Mouse (Mus musculus): ENCODE data around the gene Ramp1. TPM values are rescaled to one million over a fixed set of nuclear protein-coding genes. Genes with fewer than 3 reads are reported as not detected.

Gene Ramp1
- polyA plus RNA-seq (2012; rRNA removed), result 14.9 and 17.6 TPM in 2 replicates

DNA sequence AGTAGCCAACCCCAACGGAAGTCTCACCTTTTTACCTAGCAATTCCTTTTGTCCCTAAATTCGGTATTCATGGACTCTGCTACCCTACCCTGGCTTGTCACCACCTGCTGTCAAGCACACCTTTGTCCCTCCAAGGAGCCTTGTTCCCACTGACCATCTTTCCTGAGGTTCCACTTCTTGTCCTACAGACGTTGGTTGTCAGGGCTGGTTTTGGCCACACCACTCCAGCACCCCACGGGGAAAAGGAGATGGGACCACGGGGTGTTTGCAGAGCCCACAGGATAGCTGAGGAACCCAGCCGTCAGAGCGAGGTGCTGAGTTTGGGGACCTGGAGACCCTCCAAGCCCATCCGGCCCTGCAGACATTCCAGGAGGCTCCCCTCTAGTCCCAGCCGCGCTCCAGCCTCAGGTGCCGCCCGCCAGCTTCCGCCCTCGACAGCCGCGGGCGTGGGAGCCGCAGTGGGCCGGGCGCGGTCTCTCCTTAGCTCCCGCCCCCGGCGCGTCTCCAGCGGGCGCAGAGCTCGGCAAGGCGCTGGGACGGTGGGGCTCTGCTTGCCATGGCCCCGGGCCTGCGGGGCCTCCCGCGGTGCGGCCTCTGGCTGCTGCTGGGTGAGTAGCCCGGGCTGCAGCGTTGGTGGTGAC is at the start of gene Ramp1:
Gene Ramp1, plus strand, starts transcription at position 290 of the 641 bp plus-strand sequence.
- no peak for DNase-seq (ENCODE audit: low read depth, low spot score)
- 2% methylated on average over 37 of the region's 37 CpGs for WGBS

DNA sequence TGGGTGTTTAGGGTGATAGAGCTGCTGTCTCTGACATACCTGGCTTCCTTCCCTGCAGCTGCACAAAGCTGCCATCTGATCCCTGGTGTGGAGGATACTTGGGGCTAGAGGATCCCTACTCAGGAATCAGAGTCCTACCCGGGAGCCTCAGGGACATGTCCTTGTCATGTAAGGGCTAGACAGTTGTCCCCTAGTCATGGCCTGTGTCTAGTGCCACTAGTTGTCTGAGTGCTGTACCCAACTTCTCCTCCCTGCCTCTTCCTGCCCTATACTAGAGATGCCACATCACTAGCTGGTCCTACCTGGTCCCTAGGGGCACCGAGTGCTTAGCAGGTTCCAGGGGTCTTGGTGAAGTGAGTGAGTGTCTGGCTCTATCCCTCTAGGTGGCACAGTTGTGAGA is 42.6 kb upstream of the Ramp1 start:
- 80% methylated on average over 2 of the region's 2 CpGs for WGBS
- no peak for DNase-seq (ENCODE audit: low read depth, low spot score)

DNA sequence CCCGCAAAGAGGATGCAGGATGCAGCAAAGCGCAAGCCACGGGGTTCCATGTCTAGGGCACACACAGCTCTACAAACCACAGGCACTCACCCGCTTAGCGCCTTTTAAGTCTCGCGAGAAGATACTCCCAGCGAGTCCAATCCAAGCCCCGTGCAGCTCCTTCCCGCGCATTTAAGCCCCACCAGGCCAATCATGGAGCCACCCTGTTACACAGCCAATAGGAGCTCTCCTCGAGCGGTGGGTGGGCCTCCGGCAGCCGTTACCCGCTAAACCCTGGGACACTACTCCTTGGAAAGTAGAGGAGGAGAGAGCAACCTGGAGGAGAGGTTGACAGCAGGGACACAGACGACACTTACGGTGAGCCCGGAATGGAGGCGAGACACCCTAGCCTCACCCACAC is 34.8 kb upstream of the Ramp1 start, which contains the start of gene Rbm44:
Gene Rbm44, plus strand, starts transcription at position 277 of the 400 bp plus-strand sequence.
- DNase-seq (ENCODE audit: low read depth, low spot score), result no peak
- WGBS, result 67% methylated on average over 20 of the region's 20 CpGs

DNA sequence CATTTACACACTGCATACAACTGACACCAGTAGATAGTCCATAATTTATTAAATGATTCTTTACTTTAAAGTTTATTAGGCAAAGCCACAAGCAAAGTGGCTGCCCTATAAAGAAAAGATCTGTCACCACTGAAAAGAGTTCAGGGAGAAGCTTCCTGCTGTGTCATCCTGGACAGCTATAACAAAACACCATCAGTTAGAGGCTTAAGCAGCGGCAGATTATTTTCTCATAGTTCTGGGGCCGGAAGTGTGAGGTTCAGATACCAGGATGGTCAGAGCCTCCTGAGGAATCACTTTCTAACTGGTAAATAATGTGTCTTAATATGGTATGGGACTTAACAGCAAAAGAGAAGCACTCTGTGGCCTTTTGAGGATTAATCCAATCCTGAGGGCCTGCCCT is 28.1 kb upstream of the Ramp1 start:
- WGBS, result 67% methylated on average over 2 of the region's 2 CpGs
- no peak for DNase-seq (ENCODE audit: low read depth, low spot score)

DNA sequence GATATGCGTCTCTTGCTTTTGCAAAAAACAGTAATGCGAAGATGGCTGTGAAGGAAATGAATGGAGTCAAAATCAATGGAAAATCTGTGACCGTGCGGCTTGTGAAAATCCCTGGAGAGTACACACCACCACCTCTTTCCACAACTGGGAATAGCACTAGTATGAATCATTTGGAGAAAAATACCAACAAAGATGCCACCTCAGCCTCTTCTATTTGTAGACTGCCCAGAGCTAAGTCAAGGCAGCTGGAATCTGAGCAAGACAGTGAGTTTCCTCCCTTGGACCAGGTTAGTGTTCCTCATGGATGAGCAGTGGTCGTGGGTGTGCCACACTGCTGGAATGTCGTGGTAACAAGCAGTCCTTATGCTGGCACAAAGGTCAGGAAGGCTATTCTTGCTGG is 12.8 kb upstream of the Ramp1 start:
- DNase-seq (ENCODE audit: low read depth, low spot score), result no peak
- 68% methylated on average over 6 of the region's 6 CpGs for WGBS

DNA sequence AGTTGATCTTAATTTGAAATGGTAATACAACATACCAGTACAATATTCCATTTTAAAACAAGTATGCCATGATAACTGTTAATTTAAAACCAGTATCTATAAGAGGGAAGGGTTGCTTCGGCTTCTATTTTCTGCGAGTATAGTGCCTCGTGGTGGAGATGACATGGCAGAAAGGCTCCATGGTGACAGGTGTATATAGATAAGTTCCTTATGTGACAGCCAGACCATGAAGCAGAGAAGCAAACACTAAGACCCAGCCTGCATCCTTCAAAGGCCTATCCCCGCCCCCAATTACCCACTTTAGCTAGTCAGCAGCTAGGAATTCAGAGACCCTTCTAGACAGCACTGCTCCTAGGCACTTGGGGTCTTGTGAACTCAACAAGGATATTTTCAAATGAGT is 10.5 kb upstream of the Ramp1 start:
- WGBS, result 83% methylated on average over 4 of the region's 4 CpGs
- no peak for DNase-seq (ENCODE audit: low read depth, low spot score)

DNA sequence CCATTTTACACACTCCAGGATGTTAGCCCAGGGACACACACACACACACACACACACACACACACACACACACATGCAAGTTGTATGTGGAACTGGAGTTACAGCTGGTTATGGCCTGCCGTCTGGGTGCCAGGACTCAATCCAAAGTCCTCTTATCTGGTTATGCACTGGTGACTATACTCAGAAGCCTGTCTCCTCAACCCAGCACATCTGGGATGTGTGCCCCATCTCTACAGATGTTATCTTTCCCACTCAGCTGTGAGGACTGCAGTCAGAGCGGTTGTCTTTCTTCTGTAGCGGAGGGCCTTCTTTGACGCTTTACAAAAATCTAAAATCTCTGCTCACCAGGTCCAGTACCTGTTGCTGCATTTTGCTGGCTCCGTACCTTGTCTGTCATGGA is 4.8 kb upstream of the Ramp1 start:
- WGBS, result 89% methylated on average over 5 of the region's 5 CpGs
- DNase-seq (ENCODE audit: low read depth, low spot score), result no peak

DNA sequence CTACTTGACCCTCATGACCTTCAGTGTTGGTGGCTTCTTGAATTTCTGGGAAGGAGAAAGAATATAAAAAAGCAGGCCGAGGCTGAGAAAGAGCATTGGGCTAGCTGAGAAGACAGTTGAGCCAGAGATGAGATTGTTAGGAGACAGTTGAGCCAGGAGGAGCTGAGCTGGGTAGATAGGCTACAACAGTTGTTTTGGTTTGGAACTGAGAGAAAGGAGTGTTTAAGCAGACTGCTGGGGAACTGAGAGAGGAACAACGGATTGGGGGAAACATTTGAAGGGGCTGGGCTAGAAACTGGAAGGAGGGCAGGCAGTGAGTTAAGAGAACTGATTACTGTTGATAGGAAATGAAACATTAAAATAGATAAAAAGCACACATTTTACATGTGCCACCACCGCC is 3.6 kb upstream of the Ramp1 start:
- no peak for DNase-seq (ENCODE audit: low read depth, low spot score)
- WGBS, result 51% methylated on average over 3 of the region's 3 CpGs

DNA sequence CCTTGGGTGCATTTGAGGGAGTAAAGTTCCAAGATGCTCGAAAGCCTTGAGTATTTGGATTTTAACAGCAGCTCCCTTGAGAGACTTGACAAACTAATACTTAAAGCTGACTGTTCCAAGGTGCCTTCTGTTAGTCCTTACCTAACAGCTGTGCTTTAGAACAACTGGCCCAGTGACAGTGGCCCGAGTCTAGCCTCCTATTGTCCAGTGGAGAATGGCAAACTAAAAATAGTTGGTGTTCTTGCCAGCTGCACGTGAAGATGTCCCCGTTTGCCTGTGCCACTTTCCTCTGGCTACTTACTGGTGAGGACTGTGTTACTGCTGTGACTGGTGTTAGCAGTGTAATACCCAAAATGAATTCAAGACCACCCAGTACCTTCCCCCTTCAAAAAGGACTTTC is 2.8 kb upstream of the Ramp1 start:
- WGBS, result 72% methylated on average over 4 of the region's 4 CpGs
- no peak for DNase-seq (ENCODE audit: low read depth, low spot score)

DNA sequence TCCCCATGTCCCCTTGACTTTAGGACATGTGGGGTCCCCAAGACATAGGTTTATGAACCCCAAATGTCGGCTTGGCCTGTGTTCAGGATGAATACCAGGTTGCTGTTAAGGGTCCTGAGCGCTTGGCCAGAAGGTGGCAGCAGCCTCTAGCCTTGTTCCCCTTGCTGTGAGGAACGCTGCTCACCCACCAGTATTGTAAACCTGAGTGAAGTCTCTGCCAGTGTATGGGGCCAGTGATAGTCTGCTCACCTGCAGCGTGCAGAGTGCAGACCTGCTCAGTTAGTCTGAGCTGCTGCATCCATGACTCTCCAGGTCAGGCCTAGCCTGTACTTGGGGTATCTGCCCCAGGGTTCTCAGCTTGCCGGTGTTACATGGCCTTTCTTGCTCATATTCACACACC is 536 bp upstream of the Ramp1 start:
- no peak for DNase-seq (ENCODE audit: low read depth, low spot score)
- WGBS, result 23% methylated on average over 5 of the region's 5 CpGs

DNA sequence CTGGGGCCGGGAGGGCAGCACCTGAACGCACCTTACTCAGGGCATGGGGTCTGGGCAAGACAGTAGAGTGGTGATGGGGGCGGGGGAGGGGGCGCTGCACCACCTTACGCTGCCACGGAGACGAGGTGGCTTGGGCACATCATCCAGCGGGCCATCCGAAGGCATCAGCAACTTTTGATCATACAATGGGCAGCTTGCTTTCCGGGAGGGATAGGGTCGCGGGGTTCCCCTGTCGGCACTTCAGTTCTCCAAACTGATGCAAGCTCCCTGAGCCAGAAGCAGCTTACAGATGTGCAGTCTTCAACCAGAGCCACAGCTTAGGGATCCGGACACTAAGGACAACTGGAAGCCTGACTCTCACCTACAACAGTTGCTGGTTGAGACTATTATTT is 548 bp downstream of the Ramp1 start:
- 5% methylated on average over 14 of the region's 14 CpGs for WGBS
- DNase-seq (ENCODE audit: low read depth, low spot score), result no peak

DNA sequence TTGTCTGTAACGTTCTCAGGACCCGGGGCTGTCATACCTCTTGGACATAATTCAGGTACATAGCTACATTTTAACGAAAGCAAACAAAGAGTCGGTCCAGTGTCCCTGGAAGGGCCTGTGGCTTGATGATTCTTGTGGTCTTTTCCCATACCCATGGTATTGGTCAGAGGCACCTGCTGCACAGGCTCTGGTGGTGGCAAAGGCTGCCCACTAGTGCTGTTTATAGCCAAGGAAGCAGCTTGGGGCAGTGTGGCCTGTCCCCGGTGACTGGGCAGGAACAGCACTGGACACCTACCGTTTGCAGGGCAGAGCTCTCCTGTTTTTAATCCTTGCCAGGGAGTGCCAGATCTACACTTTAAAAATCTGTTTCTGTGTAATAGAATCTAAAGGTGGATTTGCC is 1.1 kb downstream of the Ramp1 start:
- DNase-seq (ENCODE audit: low read depth, low spot score), result no peak
- WGBS, result 17% methylated on average over 6 of the region's 6 CpGs

DNA sequence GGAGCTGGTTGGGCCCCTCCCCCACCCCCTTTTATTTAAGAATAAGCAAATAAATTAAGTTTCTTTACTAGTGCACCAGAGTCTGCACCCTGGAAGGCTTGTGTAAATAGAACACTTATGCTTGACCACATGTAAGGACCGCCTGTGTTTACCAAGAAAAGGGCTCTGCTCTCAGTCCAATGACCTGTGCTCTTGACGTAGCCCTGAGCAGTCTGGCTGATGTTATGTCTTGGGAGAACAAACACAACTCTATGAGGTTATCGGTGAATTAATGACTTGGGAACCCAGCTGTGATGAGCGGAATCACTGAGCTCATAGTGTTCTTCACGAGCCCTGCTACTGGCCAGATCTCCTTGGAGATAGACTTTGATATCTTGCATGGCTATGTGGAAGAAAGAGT is 1.6 kb downstream of the Ramp1 start:
- no peak for DNase-seq (ENCODE audit: low read depth, low spot score)
- WGBS, result 19% methylated on average over 5 of the region's 5 CpGs

DNA sequence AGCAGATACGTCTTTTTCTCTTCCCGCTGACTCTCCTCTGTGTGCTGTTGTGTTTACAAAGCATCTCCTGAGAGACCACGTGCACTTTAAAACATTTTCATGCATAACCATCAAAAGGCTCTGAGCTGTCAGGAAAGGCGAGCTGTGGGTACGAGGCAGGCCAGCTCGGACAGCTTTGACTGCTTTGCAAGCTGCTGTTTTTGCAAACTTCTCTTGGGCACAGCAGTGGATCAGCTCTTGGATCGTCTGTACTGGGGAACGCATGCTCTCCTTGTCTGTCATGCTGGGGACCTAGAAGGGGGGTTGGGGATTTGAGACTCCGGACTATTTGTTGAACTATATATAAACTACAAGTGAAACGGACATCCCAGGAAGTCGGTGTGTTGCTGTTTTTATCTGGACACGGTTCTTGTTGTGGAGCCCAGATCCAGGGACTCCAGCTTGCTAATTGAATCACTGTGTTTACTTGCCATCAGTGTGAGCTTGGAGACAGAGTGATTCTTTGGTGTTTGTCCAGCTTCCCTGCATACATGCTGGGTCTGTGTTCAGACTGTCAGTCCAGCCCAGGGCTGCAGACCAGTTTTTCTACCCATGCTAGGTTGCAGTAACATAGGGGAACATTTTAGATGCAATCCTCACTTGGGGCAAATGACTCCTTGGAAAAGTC is 2.3 kb downstream of the Ramp1 start:
- no peak for DNase-seq (ENCODE audit: low read depth, low spot score)

DNA sequence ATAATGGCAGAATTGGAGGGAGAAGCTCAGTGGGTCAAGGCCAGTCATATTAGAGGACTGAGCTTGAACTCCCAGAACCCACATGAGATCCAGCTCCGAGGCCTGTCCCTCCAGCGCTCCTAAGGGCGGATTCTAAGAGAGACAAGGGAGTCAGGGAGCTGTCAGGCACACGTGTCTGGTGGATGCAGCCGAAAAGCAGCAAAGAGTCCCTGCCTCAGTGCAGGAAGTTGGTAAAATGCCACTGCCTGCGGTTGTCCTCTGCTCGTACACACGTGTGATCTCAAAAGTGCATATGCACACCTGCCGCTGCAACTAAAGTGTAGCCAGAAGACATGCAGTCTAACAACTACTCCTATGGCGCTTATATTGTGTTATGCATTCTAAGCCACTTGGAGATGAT is 3.7 kb downstream of the Ramp1 start:
- whole genome bisulfite sequencing, result 74% methylated on average over 10 of the region's 10 CpGs
- DNase-seq (ENCODE audit: low read depth, low spot score), result no peak

More for the DNA sequence above, 2.3 kb downstream of the Ramp1 start:
- 11% methylated on average over 12 of the region's 12 CpGs for WGBS

DNA sequence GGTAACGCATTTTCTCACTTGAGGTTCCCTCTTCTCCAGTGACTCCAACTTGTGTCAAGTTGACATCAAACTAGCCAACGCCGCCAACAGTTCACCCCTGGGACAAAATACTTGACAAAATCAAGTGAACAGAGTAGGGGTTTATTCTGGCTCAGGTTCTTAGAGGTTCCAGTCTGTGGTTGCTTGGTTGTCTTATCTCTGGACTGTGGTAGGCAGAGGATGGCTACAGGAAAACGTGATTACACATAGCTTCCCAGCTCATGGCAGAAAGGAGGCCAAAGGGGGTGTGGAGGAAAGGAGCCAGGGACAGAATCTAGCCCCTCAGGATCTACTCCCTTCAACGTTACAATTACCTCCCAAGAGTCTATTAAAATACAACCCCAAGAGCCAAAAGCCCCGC is 7.1 kb downstream of the Ramp1 start:
- WGBS, result 84% methylated on average over 6 of the region's 6 CpGs
- DNase-seq (ENCODE audit: low read depth, low spot score), result no peak

DNA sequence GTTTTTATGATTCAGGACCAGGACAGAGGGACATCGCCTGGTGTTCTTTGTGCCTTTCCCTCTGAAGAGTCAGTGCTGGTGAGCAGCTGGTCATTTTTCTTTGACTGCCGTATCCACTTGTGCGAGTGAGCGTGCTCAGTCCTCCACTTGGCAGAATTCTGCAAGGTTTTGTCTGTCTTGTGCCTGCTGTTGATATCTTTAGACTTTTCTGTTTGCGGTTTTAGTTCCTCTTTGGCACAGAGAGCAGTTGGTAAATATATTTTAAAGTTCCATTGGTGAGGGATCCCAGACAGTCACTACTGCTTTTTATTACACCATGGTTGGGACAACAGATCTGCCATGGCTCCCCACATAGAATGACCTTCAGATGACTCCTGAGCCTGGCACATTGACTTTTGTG is 7.7 kb downstream of the Ramp1 start:
- WGBS, result 53% methylated on average over 5 of the region's 5 CpGs
- no peak for DNase-seq (ENCODE audit: low read depth, low spot score)

DNA sequence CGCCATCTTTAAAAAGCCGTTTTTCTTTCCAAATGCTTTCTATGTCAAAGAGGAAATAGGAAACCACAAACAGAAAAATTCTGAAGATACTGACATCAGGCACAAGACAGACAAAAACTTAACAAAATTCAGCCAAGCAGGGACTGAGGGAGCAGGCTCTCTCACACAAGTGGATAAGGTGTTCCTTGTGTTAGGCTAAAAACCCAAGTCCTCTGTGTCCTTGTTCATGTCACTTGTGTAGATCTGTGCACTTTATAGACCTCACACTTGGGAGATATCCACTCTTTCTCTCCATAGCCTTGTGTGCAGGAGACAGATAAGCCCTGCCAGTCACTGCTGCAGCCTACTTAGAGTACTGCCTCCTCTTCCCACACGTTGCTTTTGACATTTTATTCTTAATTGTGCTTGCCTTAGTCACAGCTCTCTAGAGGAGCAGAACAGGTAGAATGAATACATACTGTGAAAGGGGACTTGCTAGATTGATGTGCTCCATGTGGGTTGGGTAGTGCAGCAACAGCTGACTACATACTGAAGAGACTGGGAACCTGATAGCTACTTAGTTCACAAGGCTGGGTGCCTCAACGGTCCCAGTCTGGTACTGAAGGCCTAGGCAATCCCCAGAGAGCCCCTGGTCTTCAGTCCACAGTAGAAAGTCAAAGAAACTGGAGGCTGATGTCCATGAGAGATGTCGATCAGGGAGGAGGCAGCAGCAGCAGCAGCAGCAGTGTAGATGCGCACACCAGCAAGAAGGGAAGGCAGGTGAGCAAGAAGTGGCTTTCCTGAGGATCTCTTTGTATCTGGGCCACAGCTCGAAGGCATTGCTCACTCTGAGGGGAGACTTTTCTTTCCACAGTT is 8.4 kb downstream of the Ramp1 start:
- WGBS, result 82% methylated on average over 7 of the region's 7 CpGs

DNA sequence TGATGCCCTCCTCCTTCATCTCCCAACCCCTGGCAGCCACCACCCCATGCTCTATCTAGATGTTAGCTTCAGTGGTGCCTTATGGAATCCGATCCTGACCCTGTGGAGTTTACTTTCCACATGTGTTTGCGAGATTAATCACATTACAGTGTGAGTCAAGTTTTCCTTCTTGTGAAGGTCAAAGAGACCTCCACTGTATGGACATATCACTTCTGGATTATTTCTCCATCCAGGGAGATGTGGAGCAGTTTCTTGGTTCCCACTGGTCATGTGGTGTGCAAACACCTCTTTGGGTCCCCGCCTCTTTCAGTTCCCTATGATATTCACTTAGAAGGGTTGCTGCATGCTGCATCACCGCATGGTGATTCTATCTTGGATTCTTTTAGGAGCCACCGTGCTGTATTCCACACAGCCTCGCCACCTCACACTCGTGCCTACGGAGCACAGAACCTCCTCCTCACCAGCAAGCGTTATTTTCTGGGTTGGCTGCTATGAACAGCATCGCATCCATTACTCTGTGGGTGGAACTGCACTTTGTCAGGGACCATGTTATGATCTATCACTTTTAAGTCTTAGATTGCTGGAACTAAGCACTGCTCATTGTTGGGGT is 9.3 kb downstream of the Ramp1 start:
- DNase-seq (ENCODE audit: low read depth, low spot score), result no peak
- WGBS, result 82% methylated on average over 10 of the region's 10 CpGs

More for the DNA sequence above, 8.4 kb downstream of the Ramp1 start:
- no peak for DNase-seq (ENCODE audit: low read depth, low spot score)

DNA sequence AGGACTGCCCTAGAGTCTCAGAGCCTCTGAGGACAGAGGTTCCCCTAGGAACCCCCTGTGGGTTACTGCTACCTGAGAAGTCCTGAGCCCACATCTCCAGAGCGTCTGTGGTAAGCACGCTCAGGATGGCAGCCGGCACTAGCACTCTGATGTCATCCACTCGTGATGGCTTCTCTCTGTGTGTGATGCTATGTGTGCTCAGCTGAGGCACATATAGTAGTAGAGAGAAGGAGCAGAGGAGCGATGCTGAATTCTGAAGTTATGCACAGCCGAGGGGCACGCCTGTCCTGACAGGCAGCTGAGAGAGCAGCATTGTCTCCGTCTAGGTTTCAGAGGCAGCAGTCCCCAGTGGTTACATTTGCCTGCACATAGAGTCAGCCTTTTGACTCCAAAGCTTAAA is 12.6 kb downstream of the Ramp1 start:
- 52% methylated on average over 8 of the region's 8 CpGs for WGBS
- DNase-seq (ENCODE audit: low read depth, low spot score), result no peak
